Mouse (Mus musculus) small intestine, adult 10 weeks (tissue): ENCODE measurements around the gene Mier1. TPM values are rescaled to one million over a fixed set of nuclear protein-coding genes. Genes with fewer than 3 reads are reported as not detected.

Source experiments
- polyA plus RNA-seq: library from polyadenylated mRNA; stranded (reverse); fragments of 350-450 nt; fragmentation: Illumina TruSeq; extraction: RNeasy Lipid Tissue Mini Kit (QIAGEN cat#74804); gene quantifications from one replicate; pipeline ENCODE4 v1.2.3, GENCODE M21; 2014; ENCODE audit warnings: low replicate concordance

Mier1 gene
- polyA plus RNA-seq: 130 TPM

GRCm38 (mm10) chr4:103114184-103115111 lies at the start of gene Mier1, which contains the start of gene Wdr78:
Mier1 (plus strand) TSS chr4:103114390.
Wdr78 (minus strand) TSS chr4:103114555.

Other genes with a start within 250 kb of the Mier1 start
- not detected for gene Tctex1d1, start 135.8 kb upstream of the Mier1 start, polyA plus RNA-seq
- gene Insl5, start 87.5 kb upstream of the Mier1 start, polyA plus RNA-seq: not detected
- 1.4 TPM for gene Wdr78, start 165 bp downstream of the Mier1 start, polyA plus RNA-seq
- gene Slc35d1, start 100.8 kb downstream of the Mier1 start, polyA plus RNA-seq: 36.9 TPM
- 1.4 TPM for gene 4921539E11Rik, start 176.5 kb downstream of the Mier1 start, polyA plus RNA-seq
- 11.2 TPM for gene Oma1, start 199.4 kb downstream of the Mier1 start, polyA plus RNA-seq